Mouse (Mus musculus): ENCODE measurements at regions not wholly inside any gene's neighbourhood (a gene's known extent, or its start where the extent isn't known, plus 50 kb on each side); places are given as distances from the start of the nearest gene placed in this dataset.

DNA sequence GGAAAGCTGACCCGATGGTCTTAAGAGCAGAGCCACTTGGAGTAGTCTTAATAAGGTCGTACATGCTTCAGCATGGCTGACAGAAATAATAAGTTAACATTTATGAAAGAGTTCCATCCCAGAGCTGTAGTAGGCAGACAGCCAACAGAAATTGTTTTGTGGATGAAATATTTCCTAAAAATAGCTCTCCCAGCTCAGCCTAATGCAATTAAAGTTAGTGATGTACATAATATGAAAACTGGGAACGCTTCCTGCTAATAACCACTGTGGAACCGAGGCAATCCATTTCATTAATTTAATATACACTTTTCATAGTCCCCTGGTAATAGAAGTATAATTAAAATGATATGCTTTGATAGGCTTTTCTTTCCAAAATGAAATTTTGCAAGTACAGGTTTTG, 219.0 kb downstream of the Cmpk2 start:
- TF ChIP-seq CTCF (IDR thresholded peaks at IDR 0.05; ENCODE audit: low read depth) (no peak), EP300 (IDR thresholded peaks at IDR 0.05; ENCODE audit: low read depth) (no peak)
